Mouse (Mus musculus) CD4-positive naive resting alpha-beta T cell, adult 76 days (primary cell): ENCODE data around the gene Tspyl3. TPM values are rescaled to one million over a fixed set of nuclear protein-coding genes. Genes with fewer than 3 reads are reported as not detected.

Experiments
- total RNA-seq: library from RNA; stranded (reverse); gene quantifications from one replicate; pipeline ENCODE4 v1.2.4, GENCODE M21; 2023

Tspyl3 gene
- total RNA-seq, result 13.8 TPM

GRCm38 (mm10) chr2:153224946-153225594 is at the start of gene Tspyl3:
Tspyl3 (minus strand) TSS chr2:153225441.

DNA sequence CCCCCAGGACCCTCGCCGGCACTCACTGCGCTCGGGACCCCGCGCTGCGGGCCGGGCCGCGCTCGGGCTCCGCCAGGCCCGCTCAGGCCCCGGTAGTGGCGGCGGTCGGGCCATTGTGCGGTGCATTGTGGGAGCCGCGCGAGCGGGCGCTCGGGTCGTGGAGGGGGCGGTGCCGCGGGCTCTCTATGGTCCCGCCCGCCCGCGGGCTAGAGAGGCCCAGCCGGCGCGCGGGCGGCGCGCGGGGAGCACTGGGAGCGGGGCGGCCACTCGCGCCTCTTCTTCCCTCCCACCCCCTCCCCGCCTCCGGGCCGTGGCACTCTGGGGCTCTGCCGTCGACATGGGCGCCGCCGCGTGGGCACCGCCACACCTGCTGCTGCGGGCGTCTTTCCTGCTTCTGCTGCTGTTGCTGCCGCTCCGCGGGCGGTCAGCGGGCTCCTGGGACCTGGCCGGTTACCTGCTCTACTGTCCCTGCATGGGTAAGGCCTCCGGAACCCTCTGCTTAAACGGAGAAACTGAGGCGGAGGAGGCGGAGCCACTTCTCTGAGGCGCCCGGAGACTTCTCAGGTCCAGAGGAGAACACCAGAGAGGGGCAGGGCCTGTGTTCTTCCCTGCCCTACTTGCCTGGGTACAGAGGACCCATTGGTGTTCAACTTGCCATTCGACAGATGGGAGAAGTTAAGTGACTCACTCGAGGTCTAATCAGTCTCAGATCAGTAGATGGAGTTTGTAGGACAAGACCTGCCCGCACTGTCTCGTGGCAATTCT is 16.2 kb upstream of the Tspyl3 start, which contains the start of the genes Plagl2 and Pofut1:
TSS of gene Plagl2 (minus strand) at position 177 of the 765 bp plus-strand sequence.
TSS of gene Pofut1 (plus strand) at position 284 of the 765 bp plus-strand sequence.

Other genes starting within 250 kb of the Tspyl3 start
- 69.3 TPM for gene Pdrg1, start 210.0 kb downstream of the Tspyl3 start, total RNA-seq
- gene Xkr7, start 193.6 kb downstream of the Tspyl3 start, total RNA-seq, result not detected
- gene Ccm2l, start 159.5 kb downstream of the Tspyl3 start, total RNA-seq, result not detected
- 12.1 TPM for gene Hck, start 117.0 kb downstream of the Tspyl3 start, total RNA-seq
- 91.4 TPM for gene Tm9sf4, start 64.1 kb downstream of the Tspyl3 start, total RNA-seq
- gene Plagl2, start 16.0 kb upstream of the Tspyl3 start, total RNA-seq, result 26.8 TPM
- 29.8 TPM for gene Pofut1, start 16.1 kb upstream of the Tspyl3 start, total RNA-seq
- gene Kif3b, start 66.0 kb upstream of the Tspyl3 start, total RNA-seq, result 20.0 TPM
- gene Asxl1, start 120.4 kb upstream of the Tspyl3 start, total RNA-seq, result 74.3 TPM